Mouse (Mus musculus) ES-E14 (cell line): ENCODE data around the gene Prkch. TPM values are rescaled to one million over a fixed set of nuclear protein-coding genes. Genes with fewer than 3 reads are reported as not detected.

Experiments
- DNase-seq: peaks from one replicate; pipeline ENCODE4 v3.0.0-alpha.2; 2013; ENCODE audit warnings: low read depth, low spot score
- H3K27ac ChIP-seq: 2 replicates; pipeline ENCODE4 v1.5.1; 2012; ENCODE audit warnings: low read depth, mild to moderate bottlenecking, low read length, moderate library complexity, mixed read lengths; ENCODE audit not compliant: poor library complexity, insufficient read depth, severe bottlenecking
- H3K36me3 ChIP-seq: 2 replicates; pipeline ENCODE4 v1.6.1; 2012; ENCODE audit warnings: mild to moderate bottlenecking, low read length, moderate library complexity, mixed read lengths; ENCODE audit not compliant: control insufficient read depth, poor library complexity, insufficient read depth, severe bottlenecking
- H3K4me1 ChIP-seq, 2 experiments: fragments of 150-350 bp in 1 of 2; sonication (generic) in 1 of 2; 2 replicates each; pipeline ENCODE4 v1.6.1; 2012; ENCODE audit warnings: low read length in 2 of 2, mild to moderate bottlenecking in 1 of 2, mixed read lengths in 1 of 2; ENCODE audit not compliant: control insufficient read depth in 2 of 2, insufficient read depth in 2 of 2, poor library complexity in 1 of 2
- H3K4me3 ChIP-seq, 2 experiments: fragments of 150-350 bp in 1 of 2; sonication (generic) in 1 of 2; 2 replicates each; pipeline ENCODE4 v1.5.1; 2012; ENCODE audit warnings: low read length in 2 of 2, low read depth in 1 of 2, mild to moderate bottlenecking in 1 of 2, mixed read lengths in 1 of 2; ENCODE audit not compliant: insufficient read depth in 1 of 2, poor library complexity in 1 of 2, severe bottlenecking in 1 of 2
- H3K9ac ChIP-seq: 2 replicates; pipeline ENCODE4 v1.6.1; 2012; ENCODE audit warnings: low read depth, mild to moderate bottlenecking, low read length, mixed read lengths; ENCODE audit not compliant: poor library complexity, insufficient read depth, severe bottlenecking
- H3K9me3 ChIP-seq: fragments of 150-350 bp; sonication (generic); 2 replicates; pipeline ENCODE4 v1.6.1; 2012; ENCODE audit warnings: low read depth, mild to moderate bottlenecking, low read length; ENCODE audit not compliant: control insufficient read depth, insufficient read depth
- CHD2 ChIP-seq: IDR thresholded peaks from 2 replicates; pipeline ENCODE4 v1.6.1; 2014; ENCODE audit warnings: mild to moderate bottlenecking, low read depth, low read length, inconsistent platforms
- HCFC1 ChIP-seq: IDR thresholded peaks from 2 replicates; pipeline ENCODE4 v1.6.1; 2012; ENCODE audit warnings: low read length, inconsistent platforms, borderline replicate concordance; ENCODE audit not compliant: insufficient read depth
- MAFK ChIP-seq: IDR thresholded peaks from 2 replicates; pipeline ENCODE4 v1.6.1; 2014; ENCODE audit warnings: mild to moderate bottlenecking, low read depth, low read length, inconsistent platforms; ENCODE audit not compliant: insufficient read depth
- ZC3H11A ChIP-seq: IDR thresholded peaks from 2 replicates; pipeline ENCODE4 v1.6.1; 2012; ENCODE audit warnings: low read depth, mild to moderate bottlenecking, inconsistent platforms, low read length, borderline replicate concordance
- ZNF384 ChIP-seq: IDR thresholded peaks from 2 replicates; pipeline ENCODE4 v1.6.1; 2012; ENCODE audit warnings: low read depth, low read length, inconsistent platforms
- in situ Hi-C, 2 experiments: fragments of 600-800 bp; cut with MboI; formaldehyde crosslinking; loops; one replicate each; pipeline ENCODE4 v1.15.1; 2025; ENCODE audit warnings: low sequenced_read_pairs in 2 of 2, inconsistent platforms in 1 of 2; ENCODE audit not compliant: unreplicated experiment in 2 of 2
- total RNA-seq: library from RNA; depleted of rRNA; stranded (reverse); fragments of 300-350 nt; gene quantifications from 2 replicates; pipeline ENCODE4 v1.2.3, GENCODE M21; 2012

The Prkch gene
- total RNA-seq, 1 experiment = 2.8 TPM

GRCm38 (mm10) chr12:73593021-73593798 lies 8.6 kb downstream of the Prkch start:
- no peak for DNase-seq
- in situ Hi-C loops = no loop called here
- TF ChIP-seq MAFK (no peak), CHD2 (no peak), ZNF384 (no peak), ZC3H11A (no peak), HCFC1 (no peak)

DNA sequence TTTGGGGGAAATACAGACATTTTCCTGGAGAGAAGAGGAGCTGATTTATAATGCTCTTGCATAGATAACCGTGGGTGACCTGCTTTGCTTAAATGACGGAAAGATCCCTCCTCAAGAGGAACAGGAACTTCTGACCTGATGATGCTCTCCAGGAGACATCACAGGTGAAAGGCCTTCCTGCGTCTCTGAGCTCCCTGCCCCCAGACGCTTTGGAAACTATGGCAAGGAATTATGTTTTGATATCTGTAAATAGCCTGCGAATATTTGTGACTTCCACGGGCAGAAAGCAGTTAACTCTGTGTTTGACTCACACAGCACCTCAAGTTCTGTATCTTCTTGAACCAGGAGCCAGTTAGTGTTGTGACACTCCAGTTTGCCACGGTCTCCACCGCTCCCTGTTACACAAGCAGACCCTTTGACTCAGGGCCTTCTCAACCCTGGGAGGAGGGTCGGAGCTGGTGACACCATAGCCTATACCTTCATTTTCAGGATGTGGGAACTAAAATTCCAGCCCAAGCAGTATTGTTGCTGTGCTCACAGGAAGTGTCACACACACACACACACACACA lies 9.7 kb downstream of the Prkch start:
- TF ChIP-seq ZC3H11A (no peak), HCFC1 (no peak), ZNF384 (no peak), MAFK (no peak), CHD2 (no peak)
- H3K9ac ChIP-seq = no peak overlapping the region
- no peak overlapping the region for H3K4me3 ChIP-seq
- no peak overlapping the region for H3K27ac ChIP-seq
- in situ Hi-C loops = no loop called here
- DNase-seq = no peak
- no peaks in the 10 kb centered on the region for H3K36me3 ChIP-seq
- H3K9me3 ChIP-seq = no peaks in the 10 kb centered on the region
- no peaks in the 10 kb centered on the region for H3K4me1 ChIP-seq

More at GRCm38 (mm10) chr12:73593021-73593798, 8.6 kb downstream of the Prkch start:
- H3K27ac ChIP-seq = no peak overlapping the region
- no peaks in the 10 kb centered on the region for H3K9me3 ChIP-seq
- H3K4me3 ChIP-seq = no peak overlapping the region
- no peaks in the 10 kb centered on the region for H3K36me3 ChIP-seq
- no peak overlapping the region for H3K9ac ChIP-seq
- no peaks in the 10 kb centered on the region for H3K4me1 ChIP-seq

GRCm38 (mm10) chr12:73595226-73595625 lies 10.6 kb downstream of the Prkch start:
- DNase-seq = no peak
- Histone ChIP-seq H3K27ac (no peak overlapping the region), H3K36me3 (no peaks in the 10 kb centered on the region), H3K9me3 (no peaks in the 10 kb centered on the region), H3K4me3 (no peak overlapping the region), H3K9ac (no peak overlapping the region), H3K4me1 (peaks cover 0 to 2% of the 10 kb centered on the region in 2 experiments; a peak in 2 of 4 replicates)
- in situ Hi-C loops = no loop called here
- TF ChIP-seq CHD2 (no peak), MAFK (no peak), ZC3H11A (no peak), HCFC1 (no peak), ZNF384 (no peak)

GRCm38 (mm10) chr12:73598241-73598640 lies 13.6 kb downstream of the Prkch start:
- DNase-seq = no peak
- in situ Hi-C loops = no loop called here
- TF ChIP-seq ZNF384 (no peak), CHD2 (no peak), ZC3H11A (no peak), MAFK (no peak), HCFC1 (no peak)
- H3K9ac ChIP-seq = no peak overlapping the region
- no peaks in the 10 kb centered on the region for H3K9me3 ChIP-seq
- H3K36me3 ChIP-seq = no peaks in the 10 kb centered on the region
- H3K4me3 ChIP-seq = no peak overlapping the region
- H3K4me1 ChIP-seq = peaks cover 2 to 3% of the 10 kb centered on the region in 2 experiments; a peak in 3 of 4 replicates
- H3K27ac ChIP-seq = no peak overlapping the region
